Mouse (Mus musculus): Measurements from ENCODE around the gene Brd3.

Brd3 gene

GRCm38 (mm10) chr2:27396656-27397440 is 110.6 kb downstream of the Brd3 start:
- DNase-seq (ENCODE audit: low spot score), result no peak

All from urinary bladder, postnatal 10 days (tissue).